Comparison of ENCODE assay signal across 7 mouse cellular contexts in the genomic region with DNA sequence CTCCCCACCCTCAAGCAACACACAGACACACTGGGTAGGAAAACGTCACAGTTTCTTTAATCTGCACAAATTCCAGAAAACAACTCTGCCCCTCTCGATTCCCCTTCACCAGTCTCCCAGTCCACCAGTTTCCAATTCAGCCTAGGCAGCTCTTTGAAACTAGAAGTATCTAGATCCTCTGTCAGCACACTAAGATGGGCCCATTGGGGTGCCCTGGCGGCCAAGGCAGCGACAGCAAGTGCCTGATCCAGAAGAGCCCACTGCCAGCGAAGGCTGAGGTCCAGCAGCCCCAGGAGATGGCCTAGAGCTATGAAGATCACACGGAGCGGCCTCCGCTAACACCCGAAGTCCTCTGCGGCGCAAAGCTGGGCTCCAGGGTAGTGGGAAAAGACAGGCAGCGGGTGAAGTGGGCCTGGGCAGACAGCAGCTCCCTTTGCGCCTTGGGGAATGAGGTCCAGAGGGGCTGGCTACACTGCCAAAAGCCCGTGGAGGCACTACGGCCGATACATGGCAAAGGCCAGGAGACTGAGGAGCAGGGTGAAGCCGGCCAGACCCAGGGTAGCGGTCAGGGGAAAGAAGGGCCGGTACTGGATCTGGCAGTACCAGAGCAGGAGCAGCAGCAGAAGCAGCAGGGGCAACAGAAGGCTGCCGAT. TPM values are rescaled to one million over a fixed set of nuclear protein-coding genes. Genes with fewer than 3 reads are reported as not detected.
DNase-seq lines count a peak whose midpoint lies in the region; ATAC-seq and TF ChIP-seq lines count a peak whose summit lies in the region.

No protein-coding gene starts in this region.

- peak overlapping the region; percentile 89 for H3K9ac ChIP-seq in lung, embryonic 14.5 days
- peak overlapping the region; percentile 96 for H3K9ac ChIP-seq in embryonic facial prominence, embryonic 13.5 days
- peak overlapping the region; percentile 96 for H3K9ac ChIP-seq in hindbrain, embryonic 11.5 days (ENCODE audit: low read depth, low read length)
- peak overlapping the region; percentile 92 for H3K9ac ChIP-seq in midbrain, embryonic 14.5 days (replicated peaks; ENCODE audit: low read length)

- peak overlapping the region; percentile 98 for H3K4me2 ChIP-seq in lung, embryonic 14.5 days
- H3K4me2 ChIP-seq in embryonic facial prominence, embryonic 13.5 days, result peak overlapping the region; percentile 92
- H3K4me2 ChIP-seq in hindbrain, embryonic 11.5 days (replicated peaks; ENCODE audit: low read depth, low read length), result peak overlapping the region; percentile 91
- peak overlapping the region; percentile 95 for H3K4me2 ChIP-seq in midbrain, embryonic 14.5 days (ENCODE audit: low read length)

- no peak for DNase-seq in lung, embryonic 14.5 days
- no peak for DNase-seq in lung, adult 18-20 months
- DNase-seq in hindbrain, embryonic 11.5 days (ENCODE audit: low spot score), result no peak
- peak; percentile 31 for DNase-seq in midbrain, embryonic 14.5 days
- no peak for DNase-seq in right cerebral cortex, postnatal 36 days (ENCODE audit: low spot score in 2 of 2)
- DNase-seq in urinary bladder, postnatal 25 days (ENCODE audit: low spot score), result no peak

- H3K4me1 ChIP-seq in lung, embryonic 14.5 days (ENCODE audit: insufficient read depth), result peaks cover 14% of the 10 kb centered on the region; the same call in 1 of the 2 replicates
- H3K4me1 ChIP-seq in embryonic facial prominence, embryonic 13.5 days, result peaks cover 35% of the 10 kb centered on the region
- H3K4me1 ChIP-seq in hindbrain, embryonic 11.5 days (replicated peaks; ENCODE audit: control insufficient read depth, insufficient read depth, low read length), result peaks cover 9% of the 10 kb centered on the region
- peaks cover 24% of the 10 kb centered on the region for H3K4me1 ChIP-seq in midbrain, embryonic 14.5 days (ENCODE audit: control insufficient read depth, insufficient read depth, low read length)

- no peaks in the 10 kb centered on the region for H3K9me3 ChIP-seq in lung, embryonic 14.5 days (ENCODE audit: low read depth, low read length)
- H3K9me3 ChIP-seq in embryonic facial prominence, embryonic 13.5 days, result no peaks in the 10 kb centered on the region
- no peaks in the 10 kb centered on the region for H3K9me3 ChIP-seq in hindbrain, embryonic 11.5 days (ENCODE audit: control insufficient read depth, low read length)
- H3K9me3 ChIP-seq in midbrain, embryonic 14.5 days (ENCODE audit: control insufficient read depth, low read length), result no peaks in the 10 kb centered on the region

- peak; percentile 19; the same call in 1 of the 2 replicates for TF ChIP-seq CTCF in lung, embryonic 14.5 days (IDR thresholded peaks at IDR 0.05; ENCODE audit: low read depth)

- H3K36me3 ChIP-seq in lung, embryonic 14.5 days (ENCODE audit: insufficient read depth), result peaks cover 29% of the 10 kb centered on the region
- H3K36me3 ChIP-seq in embryonic facial prominence, embryonic 13.5 days, result peaks cover 32% of the 10 kb centered on the region
- no peaks in the 10 kb centered on the region; the same call in 1 of the 2 replicates for H3K36me3 ChIP-seq in hindbrain, embryonic 11.5 days (ENCODE audit: control insufficient read depth, insufficient read depth, low read length)
- peaks cover 27% of the 10 kb centered on the region for H3K36me3 ChIP-seq in midbrain, embryonic 14.5 days (ENCODE audit: control insufficient read depth, insufficient read depth, low read length)

- peak; percentile 1; the same call in 1 of the 2 replicates for ATAC-seq in lung, embryonic 14.5 days (ENCODE audit: insufficient read depth)
- ATAC-seq in embryonic facial prominence, embryonic 13.5 days (ENCODE audit: insufficient number of reproducible peaks, insufficient read depth, low FRiP score, low TSS enrichment, low read depth), result no peak
- peak; percentile 1; the same call in 1 of the 2 replicates for ATAC-seq in hindbrain, embryonic 11.5 days (ENCODE audit: low FRiP score)
- ATAC-seq in midbrain, embryonic 14.5 days (ENCODE audit: low FRiP score, low TSS enrichment), result 0 out of 2 replicates have a peak, but pooled peaks have one; percentile 0

- peak overlapping the region; percentile 86 for H3K4me3 ChIP-seq in lung, embryonic 14.5 days (ENCODE audit: low read depth, low read length)
- H3K4me3 ChIP-seq in embryonic facial prominence, embryonic 13.5 days, result peak overlapping the region; percentile 93
- peak overlapping the region; percentile 89 for H3K4me3 ChIP-seq in hindbrain, embryonic 11.5 days (ENCODE audit: low read depth, low read length)
- H3K4me3 ChIP-seq in midbrain, embryonic 14.5 days (replicated peaks; ENCODE audit: low read depth, low read length), result peak overlapping the region; percentile 94

- H3K27me3 ChIP-seq in lung, embryonic 14.5 days (ENCODE audit: insufficient read depth, low read length), result no peaks in the 10 kb centered on the region
- H3K27me3 ChIP-seq in embryonic facial prominence, embryonic 13.5 days, result 0 out of 2 replicates have a peak, but pooled peaks cover 4% of the 10 kb centered on the region
- no peaks in the 10 kb centered on the region; the same call in 1 of the 2 replicates for H3K27me3 ChIP-seq in hindbrain, embryonic 11.5 days (ENCODE audit: control insufficient read depth, insufficient read depth, low read length)
- no peaks in the 10 kb centered on the region for H3K27me3 ChIP-seq in midbrain, embryonic 14.5 days (ENCODE audit: control insufficient read depth, insufficient read depth, low read length)

- H3K27ac ChIP-seq in lung, embryonic 14.5 days (ENCODE audit: low read depth), result peak overlapping the region; percentile 88
- H3K27ac ChIP-seq in embryonic facial prominence, embryonic 13.5 days, result peak overlapping the region; percentile 92
- H3K27ac ChIP-seq in hindbrain, embryonic 11.5 days (ENCODE audit: low read depth, low read length), result peak overlapping the region; percentile 87
- H3K27ac ChIP-seq in midbrain, embryonic 14.5 days (replicated peaks; ENCODE audit: low read depth, low read length), result peak overlapping the region; percentile 89

- WGBS in lung, embryonic 14.5 days, result 54% methylated on average over 20 of the region's 20 CpGs
- WGBS in embryonic facial prominence, embryonic 13.5 days, result 51% methylated on average over 20 of the region's 20 CpGs
- WGBS in hindbrain, embryonic 11.5 days, result 55% methylated on average over 20 of the region's 20 CpGs
- WGBS in midbrain, embryonic 14.5 days, result 55% methylated on average over 20 of the region's 20 CpGs

RNA-seq across cellular contexts. Expression of gene Fastk, which starts 0.5 kb away (rescaled TPM):
- polyA plus RNA-seq in lung, embryonic 14.5 days (2014; fragmentation: Nextera tagmentation; extraction: Ambion mirVana), result 91.5 and 93.1 TPM in 2 replicates
- 106 and 109 TPM in 2 replicates for polyA plus RNA-seq in embryonic facial prominence, embryonic 13.5 days (2015; fragmentation: Nextera tagmentation; extraction: Ambion mirVana)
- 86.7 and 88.5 TPM in 2 replicates for polyA plus RNA-seq in hindbrain, embryonic 11.5 days (2014; fragmentation: Nextera tagmentation; extraction: Ambion mirVana)
- 91.8 and 105 TPM in 2 replicates for polyA plus RNA-seq in midbrain, embryonic 14.5 days (2014; fragmentation: Nextera tagmentation; extraction: Ambion mirVana)

RNA-seq across cellular contexts. Expression of gene Tmub1, which starts 2.1 kb away (rescaled TPM):
- polyA plus RNA-seq in lung, embryonic 14.5 days (2014; fragmentation: Nextera tagmentation; extraction: Ambion mirVana), result 14.2 and 15.7 TPM in 2 replicates
- 20.2 and 22.8 TPM in 2 replicates for polyA plus RNA-seq in embryonic facial prominence, embryonic 13.5 days (2015; fragmentation: Nextera tagmentation; extraction: Ambion mirVana)
- polyA plus RNA-seq in hindbrain, embryonic 11.5 days (2014; fragmentation: Nextera tagmentation; extraction: Ambion mirVana), result 30.0 and 33.6 TPM in 2 replicates
- 51.0 and 64.1 TPM in 2 replicates for polyA plus RNA-seq in midbrain, embryonic 14.5 days (2014; fragmentation: Nextera tagmentation; extraction: Ambion mirVana)

RNA-seq across cellular contexts. Expression of gene Agap3, which starts 6.4 kb away (rescaled TPM):
- polyA plus RNA-seq in lung, embryonic 14.5 days (2014; fragmentation: Nextera tagmentation; extraction: Ambion mirVana), result 41.7 and 46.5 TPM in 2 replicates
- polyA plus RNA-seq in embryonic facial prominence, embryonic 13.5 days (2015; fragmentation: Nextera tagmentation; extraction: Ambion mirVana), result 31.5 and 31.6 TPM in 2 replicates
- 38.8 and 50.1 TPM in 2 replicates for polyA plus RNA-seq in hindbrain, embryonic 11.5 days (2014; fragmentation: Nextera tagmentation; extraction: Ambion mirVana)
- polyA plus RNA-seq in midbrain, embryonic 14.5 days (2014; fragmentation: Nextera tagmentation; extraction: Ambion mirVana), result 65.1 and 79.0 TPM in 2 replicates

RNA-seq across cellular contexts. Expression of gene Slc4a2, which starts 21.9 kb away (rescaled TPM):
- polyA plus RNA-seq in lung, embryonic 14.5 days (2014; fragmentation: Nextera tagmentation; extraction: Ambion mirVana), result 29.9 and 35.5 TPM in 2 replicates
- 41.0 and 41.2 TPM in 2 replicates for polyA plus RNA-seq in embryonic facial prominence, embryonic 13.5 days (2015; fragmentation: Nextera tagmentation; extraction: Ambion mirVana)
- polyA plus RNA-seq in hindbrain, embryonic 11.5 days (2014; fragmentation: Nextera tagmentation; extraction: Ambion mirVana), result 14.3 and 17.9 TPM in 2 replicates
- polyA plus RNA-seq in midbrain, embryonic 14.5 days (2014; fragmentation: Nextera tagmentation; extraction: Ambion mirVana), result 14.8 TPM in 2 replicates

RNA-seq across cellular contexts. Expression of gene Cdk5, which starts 22.2 kb away (rescaled TPM):
- polyA plus RNA-seq in lung, embryonic 14.5 days (2014; fragmentation: Nextera tagmentation; extraction: Ambion mirVana), result 33.6 and 35.5 TPM in 2 replicates
- 55.7 and 62.1 TPM in 2 replicates for polyA plus RNA-seq in embryonic facial prominence, embryonic 13.5 days (2015; fragmentation: Nextera tagmentation; extraction: Ambion mirVana)
- polyA plus RNA-seq in hindbrain, embryonic 11.5 days (2014; fragmentation: Nextera tagmentation; extraction: Ambion mirVana), result 56.3 and 62.4 TPM in 2 replicates
- 110 and 136 TPM in 2 replicates for polyA plus RNA-seq in midbrain, embryonic 14.5 days (2014; fragmentation: Nextera tagmentation; extraction: Ambion mirVana)
